ENCODE assay signal across 25 mouse cellular contexts in the genomic region with DNA sequence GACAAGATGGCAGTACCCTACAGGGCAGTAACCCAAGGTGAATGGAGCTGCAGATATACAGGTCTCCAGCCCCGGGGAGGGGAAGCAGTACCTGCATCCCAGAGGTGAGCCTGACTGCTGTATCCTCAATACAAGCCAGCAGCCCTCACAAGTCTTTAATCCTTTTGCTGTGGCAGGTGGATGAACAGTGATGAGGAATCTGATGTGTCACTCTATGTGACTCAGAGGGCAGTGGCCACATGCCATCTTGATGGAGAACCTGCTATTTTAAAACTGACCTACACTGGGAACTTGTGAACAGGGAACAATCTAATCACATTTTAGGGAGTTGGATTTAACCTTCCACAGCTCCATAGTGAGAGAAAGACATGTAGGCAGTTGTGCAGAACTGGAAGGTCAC.
A peak's percentile ranks its signal among the peaks of the same experiment; 100 is the strongest.
DNase-seq lines count a peak whose midpoint lies in the region; TF ChIP-seq lines count a peak whose summit lies in the region.
"Had no signal": no experiment of that assay in that cellular context is flagged by ENCODE, and none has a peak within 500 bp of the region (broad histone marks: within the 10 kb centered on the region; RNA-seq: fewer than 3 reads in every experiment).

No protein-coding gene starts in this region.

- DNase-seq in adrenal gland, adult (ENCODE audit: inconsistent age in 2 of 2, low spot score in 1 of 2): peak; percentile 34 to 59
- DNase-seq in adrenal gland, postnatal 4 days (ENCODE audit: low spot score in 2 of 2): no peak
- DNase-seq in adrenal gland, adult 8-10 months: peak; percentile 3
- DNase-seq in cerebellum, adult 2 months: peak; percentile 50 to 77
- DNase-seq in heart, embryonic 10.5 days (ENCODE audit: low spot score): no peak
- no peak for DNase-seq in layer of hippocampus, postnatal 25 days (ENCODE audit: extremely low spot score in 1 of 2, low spot score in 1 of 2)
- DNase-seq: gastrocnemius, postnatal 36 days; heart, adult 2 months; kidney, adult 11 months; kidney, postnatal 4 days; liver; lung, postnatal 36 days; thymus, postnatal 25 days had no signal

- no peak for TF ChIP-seq POLR2A in cerebellum, adult 2 months (IDR thresholded peaks at IDR 0.05; ENCODE audit: borderline replicate concordance, insufficient read depth, low read length)
- TF ChIP-seq POLR2A in myocyte (IDR thresholded peaks at IDR 0.05; ENCODE audit: insufficient read length, low read depth): no peak

- no peak overlapping the region for H3K4me3 ChIP-seq in cerebellum, adult 2 months (replicated peaks; ENCODE audit: insufficient read depth, low read depth, low read length)
- no peak overlapping the region for H3K4me3 ChIP-seq in myocyte
- H3K4me3 ChIP-seq in heart, embryonic 10.5 days: no peak overlapping the region
- H3K4me3 ChIP-seq: embryonic facial prominence, embryonic 12.5 days; forebrain, embryonic 12.5 days; heart, adult 2 months; hindbrain, embryonic 13.5 days; kidney, embryonic 15.5 days; left cerebral cortex, adult 2 months; limb, embryonic 10.5 days; liver, embryonic 15.5 days; lung, embryonic 15.5 days; midbrain, embryonic 15.5 days; neural tube, embryonic 13.5 days had no signal

- peak overlapping the region; percentile 26; the same call in 1 of the 2 replicates for H3K27ac ChIP-seq in cerebellum, adult 2 months (ENCODE audit: insufficient read depth, low read length)
- H3K27ac ChIP-seq in heart, embryonic 10.5 days: no peak overlapping the region
- H3K27ac ChIP-seq: embryonic facial prominence, embryonic 12.5 days; forebrain, embryonic 12.5 days; heart, adult 2 months; hindbrain, embryonic 13.5 days; kidney, embryonic 15.5 days; left cerebral cortex, adult 2 months; limb, embryonic 10.5 days; liver, embryonic 15.5 days; lung, embryonic 15.5 days; midbrain, embryonic 15.5 days; neural tube, embryonic 13.5 days had no signal

- 71% methylated on average over 1 of the region's 1 CpGs for WGBS in cerebellum, adult 2 months
- WGBS in heart, embryonic 10.5 days: 81% methylated on average over 1 of the region's 1 CpGs

- no peaks in the 10 kb centered on the region for H3K36me3 ChIP-seq in myocyte (ENCODE audit: control insufficient read depth, insufficient read depth)
- no peaks in the 10 kb centered on the region for H3K36me3 ChIP-seq in heart, embryonic 10.5 days
- H3K36me3 ChIP-seq: embryonic facial prominence, embryonic 12.5 days; forebrain, embryonic 12.5 days; G1E; hindbrain, embryonic 13.5 days; kidney, embryonic 15.5 days; limb, embryonic 10.5 days; liver, embryonic 15.5 days; lung, embryonic 15.5 days; midbrain, embryonic 15.5 days; neural tube, embryonic 13.5 days had no signal

- H3K4me1 ChIP-seq in cerebellum, adult 2 months (ENCODE audit: control insufficient read depth, insufficient read depth, low read length): no peaks in the 10 kb centered on the region
- no peaks in the 10 kb centered on the region for H3K4me1 ChIP-seq in heart, embryonic 10.5 days
- H3K4me1 ChIP-seq: embryonic facial prominence, embryonic 12.5 days; forebrain, embryonic 12.5 days; hindbrain, embryonic 13.5 days; kidney, embryonic 15.5 days; limb, embryonic 10.5 days; liver, embryonic 15.5 days; lung, embryonic 15.5 days; midbrain, embryonic 15.5 days; neural tube, embryonic 13.5 days had no signal

- no peaks in the 10 kb centered on the region for H3K27me3 ChIP-seq in cerebellum, adult 2 months (ENCODE audit: control insufficient read depth, insufficient read depth, low read length)
- no peaks in the 10 kb centered on the region for H3K27me3 ChIP-seq in myocyte (ENCODE audit: control insufficient read depth, insufficient read depth, insufficient read length)
- no peaks in the 10 kb centered on the region for H3K27me3 ChIP-seq in heart, embryonic 10.5 days (ENCODE audit: insufficient read depth, poor library complexity, severe bottlenecking)
- H3K27me3 ChIP-seq: embryonic facial prominence, embryonic 12.5 days; forebrain, embryonic 12.5 days; hindbrain, embryonic 13.5 days; kidney, embryonic 15.5 days; liver, embryonic 15.5 days; lung, embryonic 15.5 days; midbrain, embryonic 15.5 days; neural tube, embryonic 13.5 days had no signal

- TF ChIP-seq CTCF in cerebellum, adult 2 months (IDR thresholded peaks at IDR 0.05; ENCODE audit: borderline replicate concordance, insufficient read depth, low read depth, low read length): no peak

- no peaks in the 10 kb centered on the region for H3K9me3 ChIP-seq in heart, embryonic 10.5 days
- H3K9me3 ChIP-seq: embryonic facial prominence, embryonic 12.5 days; forebrain, embryonic 12.5 days; G1E; hindbrain, embryonic 13.5 days; kidney, embryonic 15.5 days; limb, embryonic 10.5 days; liver, embryonic 15.5 days; lung, embryonic 15.5 days; midbrain, embryonic 15.5 days; neural tube, embryonic 13.5 days had no signal

- no peak overlapping the region for H3K4me2 ChIP-seq in myocyte (ENCODE audit: low read depth)
- H3K4me2 ChIP-seq: embryonic facial prominence, embryonic 12.5 days; forebrain, embryonic 12.5 days; hindbrain, embryonic 13.5 days; kidney, embryonic 15.5 days; liver, embryonic 15.5 days; lung, embryonic 15.5 days; midbrain, embryonic 15.5 days; neural tube, embryonic 13.5 days had no signal

- H3K79me2 ChIP-seq in myocyte (ENCODE audit: control insufficient read depth, insufficient read depth): no peaks in the 10 kb centered on the region

- no peak overlapping the region for H3ac ChIP-seq in myocyte (ENCODE audit: control insufficient read depth, insufficient read length)

TF ChIP-seq in myocyte, 11 proteins besides CTCF, POLR2A, EP300 and RAD21:
- TF ChIP-seq MYOD1 (IDR thresholded peaks at IDR 0.05; ENCODE audit: control insufficient read depth in 1 of 3, insufficient read length in 2 of 3, low read depth in 2 of 3) (peak in 2 of 3 experiments; percentile 32 to 73), REST (IDR thresholded peaks at IDR 0.05; ENCODE audit: insufficient read depth, insufficient read length) (no peak), MAX (IDR thresholded peaks at IDR 0.05; ENCODE audit: low read depth) (no peak), E2F4 (IDR thresholded peaks at IDR 0.05; ENCODE audit: insufficient read depth) (no peak), USF1 (IDR thresholded peaks at IDR 0.05; ENCODE audit: low read depth) (no peak), SRF (IDR thresholded peaks at IDR 0.05; ENCODE audit: control insufficient read depth, insufficient read length, low read depth) (no peak)

Comparison
In these comparisons a context has a peak if more than half of its experiments do, and no peak if none do; other contexts are left out.
1. DNase-seq: peak in adrenal gland, adult (2 of 2), adrenal gland, adult 8-10 months (single experiment) and cerebellum, adult 2 months (2 of 2); none in adrenal gland, postnatal 4 days (0 of 2), heart, embryonic 10.5 days (single experiment) and layer of hippocampus, postnatal 25 days (0 of 2).